Comparison of ENCODE assay signal across 23 mouse cellular contexts in the genomic region with DNA sequence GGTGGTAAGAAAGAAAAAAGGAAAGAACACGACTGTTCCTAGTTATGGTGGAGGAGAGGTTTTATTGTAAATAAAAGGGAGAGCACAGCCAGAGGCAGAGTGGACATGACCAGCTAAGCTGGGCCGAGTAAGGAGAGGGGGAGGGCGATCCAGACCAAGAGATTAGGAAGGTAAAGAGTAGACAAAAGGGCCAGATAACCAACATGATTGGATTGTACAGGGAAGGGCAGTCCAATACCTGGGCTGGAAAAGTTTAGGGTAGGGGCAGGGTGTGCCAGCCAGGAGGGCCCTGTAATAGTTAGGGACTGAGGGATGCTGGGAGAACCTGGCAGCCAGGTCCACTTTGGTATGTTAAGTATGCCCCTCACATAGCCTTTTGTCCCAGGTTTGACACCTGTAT.
"Had no signal": no experiment of that assay in that cellular context is flagged by ENCODE, and none has a peak within 500 bp of the region (broad histone marks: within the 10 kb centered on the region; RNA-seq: fewer than 3 reads in every experiment).

No protein-coding gene starts in this region.

- ATAC-seq: hindbrain, postnatal 0 days; intestine, embryonic 16.5 days; liver, embryonic 12.5 days had no signal

- H3K4me2 ChIP-seq: heart, embryonic 12.5 days; hindbrain, embryonic 13.5 days; hindbrain, embryonic 15.5 days; kidney, embryonic 15.5 days; limb, embryonic 13.5 days; limb, embryonic 15.5 days; liver, embryonic 12.5 days had no signal

- H3K36me3 ChIP-seq: heart, embryonic 12.5 days; hindbrain, embryonic 13.5 days; hindbrain, embryonic 15.5 days; kidney, embryonic 15.5 days; limb, embryonic 13.5 days; limb, embryonic 15.5 days; liver, embryonic 12.5 days had no signal

- H3K9me3 ChIP-seq: heart, embryonic 12.5 days; hindbrain, embryonic 13.5 days; hindbrain, embryonic 15.5 days; kidney, embryonic 15.5 days; limb, embryonic 13.5 days; limb, embryonic 15.5 days; liver, embryonic 12.5 days had no signal

- DNase-seq: gastrocnemius, postnatal 14 days; gastrocnemius, postnatal 36 days; heart, adult 2 months; heart, postnatal 14 days; heart, postnatal 36 days; kidney, adult 11 months; kidney, adult 2 months; kidney, adult 9 months; kidney, postnatal 14 days; kidney, postnatal 36 days; layer of hippocampus, adult 9-11 months; layer of hippocampus, postnatal 36 days; left cerebral cortex, postnatal 4 days had no signal

- H3K27ac ChIP-seq: heart, adult 2 months; hindbrain, embryonic 13.5 days; hindbrain, embryonic 15.5 days; hindbrain, postnatal 0 days; kidney, embryonic 15.5 days; kidney, postnatal 0 days; limb, embryonic 13.5 days; limb, embryonic 15.5 days; liver, embryonic 12.5 days had no signal

- H3K4me3 ChIP-seq: heart, adult 2 months; heart, embryonic 12.5 days; hindbrain, embryonic 13.5 days; hindbrain, embryonic 15.5 days; kidney, embryonic 15.5 days; limb, embryonic 13.5 days; limb, embryonic 15.5 days; liver, embryonic 12.5 days had no signal

- H3K27me3 ChIP-seq: heart, embryonic 12.5 days; hindbrain, embryonic 13.5 days; hindbrain, embryonic 15.5 days; kidney, embryonic 15.5 days; limb, embryonic 13.5 days; limb, embryonic 15.5 days; liver, embryonic 12.5 days had no signal

- H3K9ac ChIP-seq: heart, embryonic 12.5 days; hindbrain, embryonic 13.5 days; hindbrain, embryonic 15.5 days; kidney, embryonic 15.5 days; limb, embryonic 13.5 days; limb, embryonic 15.5 days; liver, embryonic 12.5 days had no signal

- H3K4me1 ChIP-seq: heart, embryonic 12.5 days; hindbrain, embryonic 13.5 days; hindbrain, embryonic 15.5 days; kidney, embryonic 15.5 days; limb, embryonic 13.5 days; limb, embryonic 15.5 days; liver, embryonic 12.5 days had no signal
